Mouse (Mus musculus) midbrain, embryonic 16.5 days (tissue): ENCODE results near the gene Tbc1d1. TPM values are rescaled to one million over a fixed set of nuclear protein-coding genes. Genes with fewer than 3 reads are reported as not detected.

ENCODE experiments used
- ATAC-seq: fragments of 200-750 bp; cut with Nextera tagmentation; 2 replicates; pipeline ENCODE4 v1.8.0; 2017; ENCODE audit warnings: moderate TSS enrichment
- H3K27ac ChIP-seq: fragments of 300-500 bp; sonication (generic); 2 replicates; pipeline ENCODE4 v1.5.1; 2014; ENCODE audit warnings: mild to moderate bottlenecking, low read length, mixed read lengths
- H3K27me3 ChIP-seq: fragments of 300-500 bp; sonication (generic); 2 replicates; pipeline ENCODE4 v1.6.1; 2014; ENCODE audit warnings: low read depth, low read length, mixed read lengths; ENCODE audit not compliant: control insufficient read depth, insufficient read depth
- H3K36me3 ChIP-seq: fragments of 300-500 bp; sonication (generic); 2 replicates; pipeline ENCODE4 v1.6.1; 2014; ENCODE audit warnings: mild to moderate bottlenecking, low read length, moderate library complexity, mixed read lengths; ENCODE audit not compliant: control insufficient read depth, insufficient read depth
- H3K4me1 ChIP-seq: fragments of 300-500 bp; sonication (generic); 2 replicates; pipeline ENCODE4 v1.6.1; 2014; ENCODE audit warnings: mild to moderate bottlenecking, low read length, mixed read lengths; ENCODE audit not compliant: control insufficient read depth, insufficient read depth
- H3K4me2 ChIP-seq: fragments of 300-500 bp; sonication (generic); 2 replicates; pipeline ENCODE4 v1.6.1; 2014; ENCODE audit warnings: mild to moderate bottlenecking, low read length, mixed read lengths
- H3K4me3 ChIP-seq: fragments of 300-500 bp; sonication (generic); 2 replicates; pipeline ENCODE4 v1.5.1; 2014; ENCODE audit warnings: low read depth, mild to moderate bottlenecking, low read length, moderate library complexity, mixed read lengths
- H3K9ac ChIP-seq: fragments of 300-500 bp; sonication (generic); 2 replicates; pipeline ENCODE4 v1.6.1; 2014; ENCODE audit warnings: low read depth, low read length, mixed read lengths
- H3K9me3 ChIP-seq: fragments of 300-500 bp; sonication (generic); replicated peaks from 2 replicates; pipeline ENCODE4 v1.6.1; 2014; ENCODE audit warnings: mild to moderate bottlenecking, low read length, mixed read lengths; ENCODE audit not compliant: control insufficient read depth, poor library complexity, severe bottlenecking
- WGBS: fragments of 180-500 bp; shearing (Covaris S2); extraction: QIAGEN DNeasy Blood & Tissue Kit; methylation state at CpG from one replicate; pipeline ENCODE4 v1.1.7; 2014; 5-methylcytosine and 5-hydroxymethylcytosine counted together
- polyA plus RNA-seq: library from polyadenylated mRNA; unstranded; fragments of >200 nt; fragmentation: Nextera tagmentation; extraction: Ambion mirVana; gene quantifications from 2 replicates; pipeline ENCODE4 v1.2.1, GENCODE M21; 2015

The Tbc1d1 gene
- polyA plus RNA-seq, 1 experiment from 2014 or later: 8.5 TPM

- Histone ChIP-seq H3K9me3 (no peaks in the 10 kb centered on the region), H3K36me3 (no peaks in the 10 kb centered on the region), H3K4me1 (peaks cover 16% of the 10 kb centered on the region; the same call in 1 of the 2 replicates), H3K27ac (no peak overlapping the region), H3K4me3 (no peak overlapping the region), H3K27me3 (no peaks in the 10 kb centered on the region), H3K4me2 (no peak overlapping the region), H3K9ac (no peak overlapping the region)
- ATAC-seq: no peak
- 75% methylated on average over 4 of the region's 4 CpGs for WGBS
These were observed 227.1 kb downstream of the Tbc1d1 start for GRCm38 (mm10) chr5:64383215-64383614.

GRCm38 (mm10) chr5:64384546-64384945 is 228.4 kb downstream of the Tbc1d1 start:
- no peak for ATAC-seq
- H3K36me3 ChIP-seq: no peaks in the 10 kb centered on the region
- H3K27me3 ChIP-seq: no peaks in the 10 kb centered on the region
- no peak overlapping the region for H3K4me3 ChIP-seq
- H3K4me2 ChIP-seq: no peak overlapping the region
- H3K27ac ChIP-seq: no peak overlapping the region
- H3K9me3 ChIP-seq: no peaks in the 10 kb centered on the region
- H3K4me1 ChIP-seq: peaks cover 13% of the 10 kb centered on the region
- WGBS: 72% methylated on average over 6 of the region's 6 CpGs
- no peak overlapping the region for H3K9ac ChIP-seq

- H3K4me1 ChIP-seq: peaks cover 10% of the 10 kb centered on the region; the same call in 1 of the 2 replicates
- no peak overlapping the region for H3K27ac ChIP-seq
- no peaks in the 10 kb centered on the region for H3K36me3 ChIP-seq
- no peak for ATAC-seq
- no peaks in the 10 kb centered on the region for H3K27me3 ChIP-seq
- no peaks in the 10 kb centered on the region for H3K9me3 ChIP-seq
- H3K4me2 ChIP-seq: no peak overlapping the region
- H3K4me3 ChIP-seq: no peak overlapping the region
- H3K9ac ChIP-seq: no peak overlapping the region
- 82% methylated on average over 3 of the region's 3 CpGs for WGBS
These were observed 230.9 kb downstream of the Tbc1d1 start for GRCm38 (mm10) chr5:64386996-64387395.

GRCm38 (mm10) chr5:64389202-64389929 is 233.3 kb downstream of the Tbc1d1 start:
- Histone ChIP-seq H3K4me3 (no peak overlapping the region), H3K4me1 (peaks cover 5% of the 10 kb centered on the region; the same call in 1 of the 2 replicates), H3K9me3 (no peaks in the 10 kb centered on the region), H3K4me2 (no peak overlapping the region), H3K36me3 (no peaks in the 10 kb centered on the region), H3K27me3 (no peaks in the 10 kb centered on the region), H3K9ac (no peak overlapping the region), H3K27ac (no peak overlapping the region)
- 33% methylated on average over 6 of the region's 6 CpGs for WGBS
- ATAC-seq: peak; percentile 54; the same call in 1 of the 2 replicates

- no peak for ATAC-seq
- Histone ChIP-seq H3K27ac (no peak overlapping the region), H3K4me3 (no peak overlapping the region), H3K9ac (no peak overlapping the region), H3K4me2 (no peak overlapping the region), H3K36me3 (no peaks in the 10 kb centered on the region), H3K4me1 (peaks cover 5% of the 10 kb centered on the region; the same call in 1 of the 2 replicates), H3K27me3 (no peaks in the 10 kb centered on the region), H3K9me3 (no peaks in the 10 kb centered on the region)
- whole genome bisulfite sequencing: 46% methylated on average over 4 of the region's 4 CpGs
These were observed 235.2 kb downstream of the Tbc1d1 start for GRCm38 (mm10) chr5:64391346-64391745.

GRCm38 (mm10) chr5:64392426-64393020 is 236.4 kb downstream of the Tbc1d1 start:
- Histone ChIP-seq H3K4me1 (peaks cover 5% of the 10 kb centered on the region; the same call in 1 of the 2 replicates), H3K9me3 (no peaks in the 10 kb centered on the region), H3K27ac (no peak overlapping the region), H3K27me3 (no peaks in the 10 kb centered on the region), H3K9ac (no peak overlapping the region), H3K4me2 (no peak overlapping the region), H3K4me3 (no peak overlapping the region), H3K36me3 (no peaks in the 10 kb centered on the region)
- WGBS: 94% methylated on average over 8 of the region's 8 CpGs
- ATAC-seq: no peak

GRCm38 (mm10) chr5:64393530-64393929 is 237.4 kb downstream of the Tbc1d1 start:
- Histone ChIP-seq H3K9ac (no peak overlapping the region), H3K4me3 (no peak overlapping the region), H3K4me2 (no peak overlapping the region), H3K27me3 (no peaks in the 10 kb centered on the region), H3K9me3 (no peaks in the 10 kb centered on the region), H3K4me1 (peaks cover 5% of the 10 kb centered on the region; the same call in 1 of the 2 replicates), H3K36me3 (no peaks in the 10 kb centered on the region), H3K27ac (no peak overlapping the region)
- 85% methylated on average over 4 of the region's 4 CpGs for WGBS
- ATAC-seq: no peak

- H3K4me2 ChIP-seq: no peak overlapping the region
- WGBS: 95% methylated on average over 13 of the region's 13 CpGs
- no peak overlapping the region for H3K4me3 ChIP-seq
- no peaks in the 10 kb centered on the region for H3K27me3 ChIP-seq
- no peaks in the 10 kb centered on the region for H3K9me3 ChIP-seq
- no peak overlapping the region for H3K27ac ChIP-seq
- no peaks in the 10 kb centered on the region for H3K4me1 ChIP-seq
- no peak overlapping the region for H3K9ac ChIP-seq
- no peak for ATAC-seq
- H3K36me3 ChIP-seq: no peaks in the 10 kb centered on the region
These were observed 242.1 kb downstream of the Tbc1d1 start for GRCm38 (mm10) chr5:64398155-64398554.

- Histone ChIP-seq H3K4me2 (no peak overlapping the region), H3K9ac (no peak overlapping the region)
These were observed 244.6 kb downstream of the Tbc1d1 start for GRCm38 (mm10) chr5:64400742-64401141.

More at GRCm38 (mm10) chr5:64400742-64401141, 244.6 kb downstream of the Tbc1d1 start:
- no peak overlapping the region for H3K27ac ChIP-seq
- H3K9me3 ChIP-seq: no peaks in the 10 kb centered on the region
- ATAC-seq: no peak
- H3K4me3 ChIP-seq: no peak overlapping the region
- no peaks in the 10 kb centered on the region for H3K4me1 ChIP-seq
- WGBS: 93% methylated on average over 4 of the region's 4 CpGs
- no peaks in the 10 kb centered on the region for H3K36me3 ChIP-seq
- no peaks in the 10 kb centered on the region for H3K27me3 ChIP-seq
